Mouse (Mus musculus): Measurements from ENCODE around the gene Vgll4.

GRCm38 (mm10) chr6:114880798-114881197 is 89.0 kb downstream of the Vgll4 start:
- TF ChIP-seq CTCF (IDR thresholded peaks at IDR 0.05; ENCODE audit: low read depth, low read length), result no peak
- TF ChIP-seq POLR2A (IDR thresholded peaks at IDR 0.05; ENCODE audit: extremely low read depth, insufficient read depth, low read length), result no peak

Data from liver, adult 2 months (tissue).